ENCODE assay signal across 16 mouse cellular contexts in the genomic region with DNA sequence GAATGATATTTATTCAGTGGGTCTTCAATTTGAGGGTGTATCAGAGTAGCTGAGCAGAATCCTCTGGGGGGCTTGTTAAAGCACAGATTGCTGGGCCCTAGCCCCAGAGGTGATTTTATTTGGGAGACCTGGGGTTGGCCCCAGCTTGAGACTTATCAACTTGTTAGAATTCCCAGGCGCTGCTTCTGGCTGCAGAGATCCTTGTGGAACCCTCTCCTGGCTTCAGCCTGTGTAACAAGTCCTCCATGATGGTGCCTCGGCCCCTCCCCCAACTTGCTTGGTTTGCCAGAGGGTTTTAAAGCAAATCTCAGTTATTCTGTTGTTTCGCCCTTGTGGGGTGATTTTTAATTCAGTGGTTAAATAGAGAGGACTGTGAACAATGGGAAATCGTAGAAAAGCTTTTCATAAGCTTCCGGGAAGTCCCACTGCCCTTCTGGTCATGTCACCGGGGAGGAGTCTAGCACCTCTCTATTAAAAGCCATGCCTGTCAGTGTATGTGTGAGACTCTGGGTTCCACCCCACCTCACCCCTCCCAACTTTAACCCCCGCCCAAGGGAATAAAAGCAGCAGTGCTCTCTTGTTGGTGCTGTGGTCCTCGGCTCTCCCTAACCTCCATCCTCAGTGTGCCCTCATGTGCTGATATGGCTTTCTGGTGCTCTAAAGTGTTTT.
DNase-seq lines count a peak whose midpoint lies in the region; ATAC-seq lines count a peak whose summit lies in the region.
"Had no signal": no experiment of that assay in that cellular context is flagged by ENCODE, and none has a peak within 500 bp of the region (broad histone marks: within the 10 kb centered on the region; RNA-seq: fewer than 3 reads in every experiment).

No protein-coding gene starts in this region.

- H3K27ac ChIP-seq in forebrain, embryonic 10.5 days: 0 out of 2 replicates have a peak overlapping the region, but pooled peaks have one; percentile 16
- H3K27ac ChIP-seq in forebrain, embryonic 11.5 days (ENCODE audit: low read depth, low read length): no peak overlapping the region
- H3K27ac ChIP-seq in limb, embryonic 11.5 days (replicated peaks; ENCODE audit: low read depth, low read length): no peak overlapping the region
- H3K27ac ChIP-seq in limb, embryonic 10.5 days: no peak overlapping the region
- no peak overlapping the region for H3K27ac ChIP-seq in forebrain, embryonic 16.5 days (ENCODE audit: low read length)
- H3K27ac ChIP-seq in midbrain, embryonic 16.5 days (ENCODE audit: low read length): peak overlapping the region; percentile 26; the same call in 1 of the 2 replicates
- H3K27ac ChIP-seq: gastrocnemius, adult 2 months; heart, embryonic 13.5 days; layer of hippocampus, adult 2 months; liver, embryonic 14.5 days had no signal

- no peak overlapping the region for H3K9ac ChIP-seq in forebrain, embryonic 11.5 days (ENCODE audit: low read length)
- H3K9ac ChIP-seq in limb, embryonic 11.5 days (ENCODE audit: low read length): no peak overlapping the region
- H3K9ac ChIP-seq in forebrain, embryonic 16.5 days (replicated peaks; ENCODE audit: low read depth, low read length): no peak overlapping the region
- no peak overlapping the region for H3K9ac ChIP-seq in midbrain, embryonic 16.5 days (ENCODE audit: low read depth, low read length)
- H3K9ac ChIP-seq: liver, embryonic 14.5 days had no signal

- no peak for ATAC-seq in forebrain, embryonic 11.5 days (replicated peaks; ENCODE audit: low FRiP score)
- ATAC-seq in limb, embryonic 11.5 days (ENCODE audit: insufficient number of reproducible peaks, low FRiP score, low TSS enrichment, low read depth): no peak
- 0 out of 2 replicates have a peak, but pooled peaks have one; percentile 22 for ATAC-seq in forebrain, embryonic 16.5 days
- ATAC-seq in midbrain, embryonic 16.5 days: peak; percentile 54; the same call in 1 of the 2 replicates

- peaks cover 12% of the 10 kb centered on the region; the same call in 1 of the 2 replicates for H3K27me3 ChIP-seq in forebrain, embryonic 10.5 days (ENCODE audit: poor library complexity, severe bottlenecking)
- H3K27me3 ChIP-seq in forebrain, embryonic 11.5 days (ENCODE audit: control insufficient read depth, insufficient read depth, low read length): no peaks in the 10 kb centered on the region
- 0 out of 2 replicates have a peak, but pooled peaks cover 2% of the 10 kb centered on the region for H3K27me3 ChIP-seq in limb, embryonic 11.5 days (ENCODE audit: control insufficient read depth, insufficient read depth, low read length)
- 0 out of 2 replicates have a peak, but pooled peaks cover 9% of the 10 kb centered on the region for H3K27me3 ChIP-seq in limb, embryonic 10.5 days (ENCODE audit: low read depth, poor library complexity, severe bottlenecking)
- no peaks in the 10 kb centered on the region for H3K27me3 ChIP-seq in forebrain, embryonic 16.5 days (replicated peaks; ENCODE audit: control insufficient read depth, insufficient read depth, low read length)
- H3K27me3 ChIP-seq in midbrain, embryonic 16.5 days (ENCODE audit: control insufficient read depth, insufficient read depth, low read depth, low read length): no peaks in the 10 kb centered on the region
- H3K27me3 ChIP-seq: heart, embryonic 13.5 days had no signal

- H3K4me1 ChIP-seq in forebrain, embryonic 10.5 days: peaks cover 63% of the 10 kb centered on the region
- peaks cover 17% of the 10 kb centered on the region for H3K4me1 ChIP-seq in forebrain, embryonic 11.5 days (replicated peaks; ENCODE audit: control insufficient read depth, insufficient read depth, low read length)
- H3K4me1 ChIP-seq in limb, embryonic 11.5 days (ENCODE audit: control insufficient read depth, insufficient read depth, low read length): peaks cover 23% of the 10 kb centered on the region
- H3K4me1 ChIP-seq in limb, embryonic 10.5 days: peaks cover 51% of the 10 kb centered on the region
- H3K4me1 ChIP-seq in forebrain, embryonic 16.5 days (replicated peaks; ENCODE audit: control insufficient read depth, insufficient read depth, low read length): peaks cover 22% of the 10 kb centered on the region
- peaks cover 28% of the 10 kb centered on the region for H3K4me1 ChIP-seq in midbrain, embryonic 16.5 days (ENCODE audit: control insufficient read depth, insufficient read depth, low read length)

- no peaks in the 10 kb centered on the region for H3K36me3 ChIP-seq in forebrain, embryonic 10.5 days (replicated peaks)
- no peaks in the 10 kb centered on the region for H3K36me3 ChIP-seq in forebrain, embryonic 11.5 days (ENCODE audit: control insufficient read depth, insufficient read depth, low read length)
- no peaks in the 10 kb centered on the region for H3K36me3 ChIP-seq in limb, embryonic 11.5 days (ENCODE audit: control insufficient read depth, insufficient read depth, low read length)
- no peaks in the 10 kb centered on the region for H3K36me3 ChIP-seq in limb, embryonic 10.5 days
- H3K36me3 ChIP-seq in forebrain, embryonic 16.5 days (ENCODE audit: control insufficient read depth, insufficient read depth): no peaks in the 10 kb centered on the region
- no peaks in the 10 kb centered on the region for H3K36me3 ChIP-seq in midbrain, embryonic 16.5 days (ENCODE audit: control insufficient read depth, insufficient read depth, low read length)
- H3K36me3 ChIP-seq: G1E; heart, embryonic 13.5 days had no signal

- H3K4me3 ChIP-seq in forebrain, embryonic 10.5 days: no peak overlapping the region
- no peak overlapping the region for H3K4me3 ChIP-seq in forebrain, embryonic 11.5 days (ENCODE audit: low read depth, low read length)
- H3K4me3 ChIP-seq in limb, embryonic 11.5 days (ENCODE audit: low read depth, low read length): no peak overlapping the region
- no peak overlapping the region for H3K4me3 ChIP-seq in limb, embryonic 10.5 days
- no peak overlapping the region for H3K4me3 ChIP-seq in forebrain, embryonic 16.5 days (replicated peaks; ENCODE audit: low read length)
- no peak overlapping the region for H3K4me3 ChIP-seq in midbrain, embryonic 16.5 days (ENCODE audit: low read depth, low read length)
- H3K4me3 ChIP-seq: gastrocnemius, adult 2 months; layer of hippocampus, adult 2 months had no signal

- WGBS in forebrain, embryonic 10.5 days: 44% methylated on average over 8 of the region's 8 CpGs
- WGBS in forebrain, embryonic 11.5 days: 31% methylated on average over 8 of the region's 8 CpGs
- 48% methylated on average over 8 of the region's 8 CpGs for WGBS in limb, embryonic 11.5 days
- WGBS in limb, embryonic 10.5 days: 43% methylated on average over 8 of the region's 8 CpGs
- 22% methylated on average over 8 of the region's 8 CpGs for WGBS in forebrain, embryonic 16.5 days
- 24% methylated on average over 8 of the region's 8 CpGs for WGBS in midbrain, embryonic 16.5 days

- H3K4me2 ChIP-seq in forebrain, embryonic 11.5 days (ENCODE audit: low read depth, low read length, severe bottlenecking): no peak overlapping the region
- no peak overlapping the region for H3K4me2 ChIP-seq in limb, embryonic 11.5 days (ENCODE audit: low read depth, severe bottlenecking)
- H3K4me2 ChIP-seq in forebrain, embryonic 16.5 days (ENCODE audit: low read length): no peak overlapping the region
- 0 out of 2 replicates have a peak overlapping the region, but pooled peaks have one; percentile 5 for H3K4me2 ChIP-seq in midbrain, embryonic 16.5 days (ENCODE audit: low read length)

- no peak for DNase-seq in forebrain, embryonic 10.5 days (ENCODE audit: extremely low spot score, low spot score)
- no peak for DNase-seq in forebrain, embryonic 11.5 days (ENCODE audit: low spot score)
- DNase-seq in limb, embryonic 11.5 days (ENCODE audit: low spot score): peak; percentile 57
- DNase-seq in limb, embryonic 10.5 days (ENCODE audit: low spot score): no peak
- no peak for DNase-seq in right cerebral cortex, postnatal 10 days (ENCODE audit: low spot score in 2 of 2)
- no peak for DNase-seq in cerebellum, postnatal 4 days (ENCODE audit: low spot score in 2 of 2)
- DNase-seq: adrenal gland, postnatal 10 days; gastrocnemius, adult 2 months; lung, postnatal 36 days; right cerebral cortex, postnatal 14 days had no signal

- no peaks in the 10 kb centered on the region for H3K9me3 ChIP-seq in forebrain, embryonic 10.5 days
- no peaks in the 10 kb centered on the region for H3K9me3 ChIP-seq in forebrain, embryonic 11.5 days (ENCODE audit: control insufficient read depth, low read length)
- H3K9me3 ChIP-seq in limb, embryonic 11.5 days (ENCODE audit: control insufficient read depth, low read length): no peaks in the 10 kb centered on the region
- no peaks in the 10 kb centered on the region for H3K9me3 ChIP-seq in limb, embryonic 10.5 days (replicated peaks)
- no peaks in the 10 kb centered on the region for H3K9me3 ChIP-seq in forebrain, embryonic 16.5 days (ENCODE audit: control insufficient read depth, low read length)
- no peaks in the 10 kb centered on the region for H3K9me3 ChIP-seq in midbrain, embryonic 16.5 days (replicated peaks; ENCODE audit: control insufficient read depth, low read length, poor library complexity, severe bottlenecking)
- H3K9me3 ChIP-seq: G1E; heart, embryonic 13.5 days had no signal

Comparison
In these comparisons a context has a peak if more than half of its experiments do, and no peak if none do; other contexts are left out.
1. H3K27ac ChIP-seq: peak in forebrain, embryonic 10.5 days (single experiment) and midbrain, embryonic 16.5 days (single experiment); none in forebrain, embryonic 11.5 days (single experiment), limb, embryonic 11.5 days (single experiment), limb, embryonic 10.5 days (single experiment) and forebrain, embryonic 16.5 days (single experiment).
2. ATAC-seq: peak in forebrain, embryonic 16.5 days (single experiment) and midbrain, embryonic 16.5 days (single experiment); none in forebrain, embryonic 11.5 days (single experiment) and limb, embryonic 11.5 days (single experiment).